Mouse (Mus musculus) spleen, adult 12 weeks (tissue): Measurements from ENCODE around the gene Ptpra.
"Not testable (repeated sequence)": the region's sequence is repeated elsewhere in the genome, so short reads cannot be mapped to it uniquely, and the experiment has no call there.

ENCODE experiments used
- DNase-seq: peaks from one replicate; pipeline ENCODE4 v3.0.0; 2022; ENCODE audit warnings: low spot score

Gene Ptpra

DNA sequence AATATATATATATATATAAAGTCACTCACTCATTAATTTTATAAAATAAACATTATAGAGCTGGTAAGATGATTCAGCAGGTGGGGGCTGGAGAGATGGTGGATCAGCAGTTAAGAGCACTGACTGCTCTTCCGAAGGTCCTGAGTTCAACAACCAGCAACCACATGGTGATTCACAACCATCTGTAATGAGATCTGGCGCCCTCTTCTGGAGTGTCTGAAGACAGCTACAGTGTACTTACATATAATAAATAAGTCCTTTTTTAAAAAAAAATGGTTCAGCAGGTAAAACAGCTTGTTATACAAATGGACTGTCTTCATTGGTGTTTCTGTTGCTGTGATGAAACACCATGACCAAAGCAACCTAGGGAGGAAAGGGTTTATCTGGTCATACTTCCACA lies 107.9 kb downstream of the Ptpra start:
- DNase-seq = no peak

DNA sequence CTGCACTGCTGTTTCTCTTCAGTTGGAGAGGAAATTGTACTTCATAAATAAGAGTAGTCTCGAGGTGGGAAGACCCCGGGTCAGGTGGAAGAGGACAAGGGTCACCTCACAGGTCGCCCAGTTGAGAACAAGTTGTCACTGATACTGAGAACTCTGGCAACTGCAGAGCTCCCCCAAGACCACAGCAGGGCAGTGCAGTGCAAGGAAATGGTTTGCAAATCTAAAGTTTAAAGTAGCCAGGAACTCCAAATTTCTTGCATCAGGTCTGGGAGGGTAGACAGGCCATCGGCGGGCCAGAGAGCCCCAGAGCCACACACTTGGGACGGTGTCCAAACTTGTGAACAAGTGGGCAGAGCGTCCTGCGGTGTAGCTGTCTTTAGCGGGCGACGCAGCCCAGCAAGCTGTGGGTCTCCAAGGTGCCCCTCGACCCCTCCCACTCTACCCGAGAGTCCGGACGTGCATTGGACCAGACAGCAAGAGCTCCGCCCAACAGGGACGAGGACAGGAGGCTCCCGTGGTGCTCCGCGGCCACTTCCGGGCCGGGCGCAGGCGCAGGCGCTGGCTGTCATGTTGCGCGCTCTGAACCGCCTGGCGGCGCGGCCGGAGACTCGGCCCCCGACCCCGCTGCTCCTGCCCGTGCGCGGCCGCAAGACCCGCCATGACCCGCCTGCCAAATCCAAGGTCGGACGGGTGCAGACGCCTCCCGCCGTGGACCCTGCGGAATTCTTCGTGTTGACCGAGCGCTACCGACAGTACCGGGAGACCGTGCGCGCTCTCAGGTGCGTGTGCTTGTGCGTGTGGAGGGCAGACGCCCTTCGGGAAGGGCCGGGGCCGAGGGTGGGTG lies 113.4 kb downstream of the Ptpra start, which contains the start of gene Mrps26:
Gene Mrps26 (plus strand): TSS at position 531 of the 844 bp plus-strand sequence.
- DNase-seq = peak; percentile 73

- no peak for DNase-seq
Measured at GRCm38 (mm10) chr2:130564063-130564462, 114.0 kb downstream of the Ptpra start.

GRCm38 (mm10) chr2:130564983-130565382 lies 114.9 kb downstream of the Ptpra start:
- no peak for DNase-seq

DNA sequence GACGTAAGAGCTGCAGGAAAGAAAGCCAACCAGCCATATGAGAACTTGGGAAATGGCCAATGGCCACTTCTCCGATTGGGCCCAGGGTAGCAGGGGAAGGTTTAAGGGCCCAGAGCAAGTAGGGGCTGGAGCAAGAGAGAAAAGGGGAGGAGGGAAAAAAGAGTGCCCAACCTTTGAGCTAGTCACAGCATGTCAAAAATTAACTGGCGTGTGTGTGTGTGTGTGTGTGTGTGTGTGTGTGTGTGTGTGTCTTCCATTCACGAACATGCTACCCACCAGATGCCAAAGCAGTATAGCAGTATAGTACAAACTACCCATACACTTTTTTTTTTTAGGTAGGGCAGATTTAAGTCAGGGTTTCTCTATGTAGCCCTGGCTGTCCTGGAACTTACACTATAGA lies 118.8 kb downstream of the Ptpra start:
- DNase-seq = no peak

GRCm38 (mm10) chr2:130569926-130570325 lies 119.8 kb downstream of the Ptpra start:
- DNase-seq = no peak

DNA sequence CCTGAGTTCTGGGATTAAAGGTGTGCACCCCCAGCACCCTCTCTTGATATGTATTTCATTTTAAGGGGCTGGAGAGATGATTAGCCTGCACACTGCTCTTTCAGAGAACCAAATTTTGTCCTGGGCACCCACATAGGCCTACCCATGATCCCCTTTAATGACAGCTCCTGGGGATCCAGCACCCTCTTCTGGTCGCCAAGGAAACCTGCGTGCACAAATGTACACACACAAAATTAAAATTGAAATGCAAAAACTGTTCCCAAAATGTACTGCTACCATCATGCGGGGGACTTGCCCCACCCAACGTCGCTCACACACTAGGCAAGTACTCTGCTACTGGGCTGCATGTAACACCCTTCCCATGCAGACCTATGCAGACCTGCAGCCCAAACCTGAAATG lies 124.9 kb downstream of the Ptpra start:
- DNase-seq = no peak

GRCm38 (mm10) chr2:130575873-130576272 lies 125.8 kb downstream of the Ptpra start, which contains the start of gene Oxt:
Oxt (plus strand) TSS chr2:130576173.
- no peak for DNase-seq

- not testable (repeated sequence) for DNase-seq
Measured at GRCm38 (mm10) chr2:130576564-130576963, 126.5 kb downstream of the Ptpra start.

GRCm38 (mm10) chr2:130577021-130577420 lies 126.9 kb downstream of the Ptpra start:
- DNase-seq = no peak

GRCm38 (mm10) chr2:130577632-130578031 lies 127.6 kb downstream of the Ptpra start:
- DNase-seq = peak; percentile 23

DNA sequence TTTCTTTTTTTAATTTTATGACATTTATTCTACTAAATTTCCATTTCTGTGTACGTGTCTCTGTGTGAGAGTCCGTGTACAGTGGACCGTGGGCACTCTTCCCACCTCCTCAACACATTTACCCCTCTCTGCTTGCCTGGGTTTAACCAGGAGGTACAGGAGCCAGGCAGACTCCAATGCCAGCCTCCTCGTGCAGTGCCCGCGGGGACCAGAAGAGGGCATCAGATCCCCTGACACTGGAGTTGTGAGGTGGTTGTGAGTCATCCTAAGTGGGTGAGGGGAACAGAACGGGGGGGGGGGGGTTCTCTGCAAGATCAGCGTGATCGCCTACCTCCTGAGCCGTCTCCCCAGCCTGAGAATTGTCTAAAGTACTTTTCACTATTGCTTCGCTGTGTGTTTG lies 128.1 kb downstream of the Ptpra start:
- DNase-seq = peak; percentile 48

DNA sequence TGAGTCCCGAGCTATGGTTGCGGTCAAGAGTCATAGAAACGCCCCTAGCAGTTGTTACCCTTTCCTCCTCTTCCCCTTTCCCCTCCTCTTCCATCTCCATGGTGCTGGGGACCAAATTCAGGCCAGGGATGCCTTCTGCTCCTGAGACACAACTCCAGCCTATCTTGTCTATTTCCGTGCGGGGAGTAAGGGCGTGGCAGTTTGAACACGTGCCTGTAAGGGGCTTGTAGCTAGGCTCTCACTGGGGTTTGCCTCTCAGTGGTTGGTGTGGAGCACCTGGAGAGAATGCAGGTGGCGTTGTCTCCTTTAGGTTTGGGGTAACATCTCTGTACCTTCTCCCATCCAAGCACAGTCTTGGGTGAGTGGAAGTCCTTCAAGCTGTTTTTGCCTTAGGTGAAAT lies 129.7 kb downstream of the Ptpra start:
- no peak for DNase-seq

GRCm38 (mm10) chr2:130581201-130581600 lies 131.1 kb downstream of the Ptpra start:
- DNase-seq = no peak

GRCm38 (mm10) chr2:130582552-130582951 lies 132.5 kb downstream of the Ptpra start, which contains the start of gene Avp:
Avp (minus strand) TSS chr2:130582554.
- no peak for DNase-seq

DNA sequence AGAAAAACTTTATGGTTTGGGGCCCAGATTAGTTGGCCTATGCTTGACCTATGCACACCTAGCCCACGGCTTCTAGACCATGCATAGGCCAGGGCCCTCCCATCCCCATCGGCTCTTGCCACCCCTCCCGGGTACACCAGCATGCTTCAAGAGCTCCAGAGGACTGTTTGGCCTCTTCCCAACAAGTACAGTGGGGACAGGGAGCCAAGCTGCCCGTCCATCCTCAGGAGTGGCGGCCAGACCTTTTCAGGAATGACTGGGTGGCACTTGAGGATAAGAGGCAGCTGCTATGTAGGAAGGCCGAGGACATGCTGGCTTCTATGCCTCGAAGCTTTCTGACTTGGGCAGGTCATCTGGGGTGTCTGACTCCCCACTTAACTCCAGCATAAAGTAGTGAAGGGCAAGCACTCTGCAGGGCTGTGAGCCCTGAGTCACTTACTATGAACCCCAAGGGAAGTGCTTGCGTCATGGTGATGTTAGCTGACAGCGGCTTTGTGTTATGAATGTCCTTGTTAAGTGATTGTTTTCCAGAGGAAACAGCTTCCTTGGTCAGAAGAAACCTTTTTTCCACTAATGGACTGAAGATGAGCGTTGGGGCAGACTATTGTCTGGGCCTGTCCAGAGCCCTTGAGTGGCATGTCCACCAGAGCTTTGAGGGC lies 134.0 kb downstream of the Ptpra start:
- no peak for DNase-seq

DNA sequence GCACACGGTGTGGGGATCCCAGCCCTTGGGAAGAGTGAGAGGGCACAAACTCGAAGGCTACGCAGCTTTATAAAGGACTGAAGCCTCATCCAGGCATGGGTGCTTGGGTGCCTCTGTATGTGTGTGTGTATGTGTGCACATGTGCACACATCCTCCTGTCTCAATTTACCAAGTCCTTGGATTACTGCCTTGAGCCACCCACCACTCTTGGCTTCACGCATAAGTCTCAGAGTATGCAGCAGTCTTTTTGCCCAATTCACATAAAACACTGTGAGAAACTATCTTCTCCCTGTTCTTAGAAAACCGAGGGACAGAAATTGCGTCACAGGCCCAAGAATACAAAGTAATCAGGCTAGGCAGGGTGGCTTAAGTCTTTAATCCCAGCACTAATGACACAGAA lies 135.9 kb downstream of the Ptpra start:
- no peak for DNase-seq

DNA sequence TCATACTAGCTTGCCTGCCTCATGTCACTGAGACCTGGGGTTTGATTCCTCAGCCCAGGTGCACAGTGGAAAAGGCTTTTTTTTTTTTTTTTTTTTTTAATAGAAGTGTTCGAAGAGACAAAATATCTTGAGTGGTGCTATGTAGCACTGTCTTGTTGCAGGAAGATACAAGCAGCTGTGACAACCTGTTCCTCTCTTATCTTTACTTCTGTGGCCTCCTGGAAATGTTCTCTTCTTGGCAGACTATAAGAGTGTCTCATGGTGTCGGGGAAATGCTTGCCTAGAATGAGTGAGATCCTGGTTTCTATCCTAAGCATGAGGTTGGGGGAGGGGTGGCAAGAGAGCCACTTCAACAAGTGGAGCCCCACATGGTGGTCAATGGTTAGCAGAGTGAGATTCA lies 138.3 kb downstream of the Ptpra start:
- no peak for DNase-seq

GRCm38 (mm10) chr2:130589157-130589556 lies 139.1 kb downstream of the Ptpra start:
- no peak for DNase-seq

- DNase-seq = no peak
Measured at GRCm38 (mm10) chr2:130589761-130590160, 139.7 kb downstream of the Ptpra start.

GRCm38 (mm10) chr2:130591016-130591415 lies 140.9 kb downstream of the Ptpra start:
- no peak for DNase-seq

- no peak for DNase-seq
Measured at GRCm38 (mm10) chr2:130595596-130595995, 145.5 kb downstream of the Ptpra start.

DNA sequence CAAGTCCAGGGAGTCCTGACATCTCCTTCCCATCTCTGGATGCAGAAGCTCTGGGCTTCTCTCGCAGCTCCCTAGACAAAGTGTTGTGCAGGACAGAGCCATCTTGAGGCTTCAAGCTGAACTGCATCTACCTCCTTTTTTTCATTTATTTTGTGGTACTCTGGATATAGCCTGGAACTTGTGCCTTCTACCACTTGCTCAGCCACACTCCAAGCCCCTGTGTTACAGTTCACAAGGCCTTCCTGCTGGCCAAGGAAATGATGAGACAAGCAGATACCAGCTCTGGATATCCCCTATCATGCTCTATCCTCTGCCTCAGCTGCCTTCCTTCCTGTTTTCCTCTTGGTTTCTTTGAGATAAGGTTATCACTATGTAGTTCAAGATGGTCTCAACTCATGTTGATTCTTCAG lies 147.5 kb downstream of the Ptpra start:
- no peak for DNase-seq
